Mouse (Mus musculus) left cerebral cortex, adult 11 months (tissue): ENCODE measurements around the gene Gimap8.
"Not testable (repeated sequence)": the region's sequence is repeated elsewhere in the genome, so short reads cannot be mapped to it uniquely, and the experiment has no call there.

ENCODE experiments used
- DNase-seq: peaks from one replicate; pipeline ENCODE4 v3.0.0; 2022; ENCODE audit warnings: low spot score

Gimap8 gene

GRCm38 (mm10) chr6:48678391-48678790 lies 31.4 kb downstream of the Gimap8 start:
- no peak for DNase-seq

- no peak for DNase-seq
Observed at GRCm38 (mm10) chr6:48679701-48680100, 32.7 kb downstream of the Gimap8 start.

- no peak for DNase-seq
Observed at GRCm38 (mm10) chr6:48680421-48680820, 33.4 kb downstream of the Gimap8 start.

GRCm38 (mm10) chr6:48681472-48682090 lies 34.5 kb downstream of the Gimap8 start:
- no peak for DNase-seq

- peak; percentile 14 for DNase-seq
Observed at GRCm38 (mm10) chr6:48682271-48682670, 35.2 kb downstream of the Gimap8 start.

GRCm38 (mm10) chr6:48683263-48683821 lies 36.3 kb downstream of the Gimap8 start:
- not testable (repeated sequence) for DNase-seq

- DNase-seq = no peak
Observed at GRCm38 (mm10) chr6:48684319-48684718, 37.3 kb downstream of the Gimap8 start, which contains the start of gene Gimap4. Gene Gimap4, plus strand, starts transcription at chr6:48684549.

- no peak for DNase-seq
Observed at GRCm38 (mm10) chr6:48684806-48685205, 37.8 kb downstream of the Gimap8 start.

GRCm38 (mm10) chr6:48685251-48685650 lies 38.2 kb downstream of the Gimap8 start:
- no peak for DNase-seq

- no peak for DNase-seq
Observed at GRCm38 (mm10) chr6:48685694-48686665, 38.9 kb downstream of the Gimap8 start.

GRCm38 (mm10) chr6:48687077-48687476 lies 40.0 kb downstream of the Gimap8 start:
- no peak for DNase-seq

GRCm38 (mm10) chr6:48689320-48689719 lies 42.3 kb downstream of the Gimap8 start:
- no peak for DNase-seq

GRCm38 (mm10) chr6:48692962-48693361 lies 45.9 kb downstream of the Gimap8 start:
- no peak for DNase-seq

- no peak for DNase-seq
Observed at GRCm38 (mm10) chr6:48696830-48697554, 50.0 kb downstream of the Gimap8 start.

- no peak for DNase-seq
Observed at GRCm38 (mm10) chr6:48697555-48697930, 50.5 kb downstream of the Gimap8 start.

- no peak for DNase-seq
Observed at GRCm38 (mm10) chr6:48698066-48698856, 51.2 kb downstream of the Gimap8 start.

- no peak for DNase-seq
Observed at GRCm38 (mm10) chr6:48698888-48699287, 51.9 kb downstream of the Gimap8 start.

- DNase-seq = no peak
Observed at GRCm38 (mm10) chr6:48700251-48701075, 53.4 kb downstream of the Gimap8 start.

GRCm38 (mm10) chr6:48702146-48702545 lies 55.1 kb downstream of the Gimap8 start:
- no peak for DNase-seq

GRCm38 (mm10) chr6:48702601-48703000 lies 55.6 kb downstream of the Gimap8 start:
- no peak for DNase-seq
